Mouse (Mus musculus) thymus, adult 2 months (tissue): Measurements from ENCODE around the gene Hnf4a.

Experiments
- CTCF ChIP-seq: fragments of 200-500 bp; IDR thresholded peaks from 2 replicates; pipeline ENCODE4 v1.5.1; 2012; ENCODE audit warnings: mild to moderate bottlenecking, control low read depth, low read length, moderate library complexity, borderline replicate concordance; ENCODE audit not compliant: control insufficient read depth, poor library complexity, insufficient read depth; ENCODE audit errors: extremely low read depth
- POLR2A ChIP-seq: fragments of 200-500 bp; IDR thresholded peaks from 2 replicates; pipeline ENCODE4 v1.6.1; 2012; ENCODE audit warnings: mild to moderate bottlenecking, low read length, control low read depth, moderate library complexity; ENCODE audit not compliant: control insufficient read depth, poor library complexity, insufficient read depth; ENCODE audit errors: extremely low read depth

DNA sequence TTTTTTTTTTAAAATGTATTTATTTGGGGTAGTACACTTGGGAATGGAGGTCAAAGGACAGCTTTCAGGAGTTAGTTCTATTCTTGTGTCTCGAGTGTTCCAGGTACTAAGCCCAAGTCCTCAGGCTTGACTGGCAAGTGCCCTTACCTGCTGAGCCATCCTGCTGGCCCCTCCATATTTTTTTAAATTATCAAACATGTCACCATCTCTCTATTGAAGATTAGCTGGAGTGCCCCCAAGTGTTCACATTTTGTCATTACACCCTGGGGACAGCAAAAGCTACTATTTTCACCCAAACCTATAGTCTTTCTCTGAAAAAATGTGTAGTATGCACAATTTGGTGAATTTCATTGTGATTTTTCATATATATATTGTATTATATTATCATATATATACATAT is 85.5 kb downstream of the Hnf4a start:
- TF ChIP-seq POLR2A (no peak), CTCF (no peak)
